Mouse (Mus musculus) lung, embryonic 14.5 days (tissue): ENCODE measurements at regions not wholly inside any gene's neighbourhood (a gene's known extent, or its start where the extent isn't known, plus 50 kb on each side); places are given as distances from the start of the nearest gene placed in this dataset.

Source experiments
- ATAC-seq: fragments of 200-750 bp; cut with Nextera tagmentation; 2 replicates; pipeline ENCODE4 v1.8.0; 2017; ENCODE audit warnings: mild to moderate bottlenecking, moderate TSS enrichment, moderate library complexity; ENCODE audit not compliant: insufficient read depth
- DNase-seq: peaks from one replicate; pipeline ENCODE4 v3.0.0-alpha.2; 2015
- H3K27ac ChIP-seq: fragments of 300-500 bp; sonication (generic); 2 replicates; pipeline ENCODE4 v1.5.1; 2014; ENCODE audit warnings: low read depth, mild to moderate bottlenecking, moderate library complexity
- H3K27me3 ChIP-seq: fragments of 300-500 bp; sonication (generic); 2 replicates; pipeline ENCODE4 v1.6.1; 2014; ENCODE audit warnings: low read length, control low read depth; ENCODE audit not compliant: insufficient read depth
- H3K36me3 ChIP-seq: fragments of 300-500 bp; sonication (generic); 2 replicates; pipeline ENCODE4 v1.6.1; 2014; ENCODE audit warnings: control low read depth; ENCODE audit not compliant: insufficient read depth
- H3K4me1 ChIP-seq: fragments of 300-500 bp; sonication (generic); 2 replicates; pipeline ENCODE4 v1.6.1; 2014; ENCODE audit warnings: antibody characterized with exemption, control low read depth; ENCODE audit not compliant: insufficient read depth
- H3K4me2 ChIP-seq: fragments of 300-500 bp; sonication (generic); 2 replicates; pipeline ENCODE4 v1.6.1; 2014; ENCODE audit warnings: mild to moderate bottlenecking
- H3K4me3 ChIP-seq: fragments of 300-500 bp; sonication (generic); 2 replicates; pipeline ENCODE4 v1.5.1; 2014; ENCODE audit warnings: low read depth, low read length
- H3K9ac ChIP-seq: fragments of 300-500 bp; sonication (generic); 2 replicates; pipeline ENCODE4 v1.6.1; 2014
- H3K9me3 ChIP-seq: fragments of 300-500 bp; sonication (generic); 2 replicates; pipeline ENCODE4 v1.6.1; 2016; ENCODE audit warnings: low read depth, low read length, control low read depth
- CTCF ChIP-seq: IDR thresholded peaks from 2 replicates; pipeline ENCODE4 v1.5.1; 2016; ENCODE audit warnings: antibody characterized with exemption, low read depth
- WGBS: fragments of 180-500 bp; shearing (Covaris S2); extraction: QIAGEN DNeasy Blood & Tissue Kit; methylation state at CpG from one replicate; pipeline ENCODE4 v1.1.7; 2014; 5-methylcytosine and 5-hydroxymethylcytosine counted together

DNA sequence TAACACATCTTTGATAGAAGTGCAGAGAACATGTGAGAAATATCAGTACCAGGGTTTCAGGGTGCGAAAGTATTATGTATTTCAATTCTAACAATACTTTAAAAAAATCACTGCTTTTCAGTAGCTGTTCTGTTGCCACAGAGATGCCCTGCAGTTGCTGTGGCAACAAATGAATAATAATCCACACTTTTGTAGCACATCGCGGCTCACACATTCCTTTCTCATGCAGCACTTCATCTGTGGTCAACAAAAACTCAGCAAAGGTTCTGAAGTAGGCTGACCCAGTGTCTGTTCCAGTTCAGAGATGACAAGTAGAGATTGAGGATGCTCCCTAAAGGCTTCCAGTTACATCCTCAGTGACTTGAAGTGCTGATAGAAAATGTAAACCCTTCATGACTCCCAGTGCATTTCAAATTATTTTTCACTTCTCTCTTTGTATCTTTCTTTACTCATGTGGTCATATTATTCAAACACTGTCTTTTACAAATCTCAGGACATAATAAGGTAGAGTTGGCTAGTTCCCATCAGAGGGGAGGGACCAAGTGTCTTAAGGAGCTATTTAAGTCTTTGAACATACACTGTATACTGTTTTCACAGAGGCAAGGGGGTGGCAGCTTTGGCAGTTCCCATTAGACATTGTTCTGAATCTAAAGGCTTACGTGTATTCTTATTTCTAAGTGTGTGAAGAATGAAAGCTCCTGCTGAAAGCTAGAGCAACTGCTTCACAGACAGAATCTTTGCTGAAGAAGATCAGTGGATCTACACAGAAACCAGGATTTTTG lies 460.6 kb upstream of the Slit2 start:
- Histone ChIP-seq H3K4me1 (no peaks in the 10 kb centered on the region), H3K27ac (no peak overlapping the region), H3K4me2 (no peak overlapping the region), H3K9me3 (no peaks in the 10 kb centered on the region; the same call in 1 of the 2 replicates), H3K4me3 (no peak overlapping the region), H3K9ac (no peak overlapping the region), H3K36me3 (no peaks in the 10 kb centered on the region), H3K27me3 (no peaks in the 10 kb centered on the region)
- DNase-seq, result peak; percentile 32
- no peak for TF ChIP-seq CTCF
- WGBS, result 51% methylated on average over 4 of the region's 4 CpGs
- no peak for ATAC-seq

DNA sequence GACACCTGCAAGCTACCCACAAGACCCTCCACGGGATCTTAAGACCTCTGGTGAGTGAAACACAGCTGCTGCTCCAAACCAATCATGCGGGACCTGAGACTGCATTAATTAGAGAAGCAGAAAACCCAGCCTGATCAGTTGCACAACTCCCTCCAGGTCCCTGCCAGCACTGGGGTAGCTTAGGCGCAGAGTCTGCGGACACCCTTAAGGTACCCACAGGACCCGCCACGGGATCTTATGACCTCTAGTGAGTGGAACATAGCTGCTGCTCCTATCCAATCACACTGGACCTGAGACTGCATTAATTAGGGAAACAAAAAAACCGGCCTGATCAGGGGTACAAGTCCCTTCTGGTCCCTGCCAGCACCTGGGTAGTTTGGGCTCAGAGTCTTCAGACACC lies 454.3 kb upstream of the Slit2 start:
- ATAC-seq, result no peak
- Histone ChIP-seq H3K4me2 (no peak overlapping the region), H3K4me3 (no peak overlapping the region), H3K4me1 (no peaks in the 10 kb centered on the region), H3K36me3 (no peaks in the 10 kb centered on the region), H3K27ac (no peak overlapping the region), H3K27me3 (no peaks in the 10 kb centered on the region), H3K9ac (no peak overlapping the region), H3K9me3 (no peaks in the 10 kb centered on the region)
- TF ChIP-seq CTCF, result no peak
- no peak for DNase-seq
- 95% methylated on average over 7 of the region's 7 CpGs for WGBS

DNA sequence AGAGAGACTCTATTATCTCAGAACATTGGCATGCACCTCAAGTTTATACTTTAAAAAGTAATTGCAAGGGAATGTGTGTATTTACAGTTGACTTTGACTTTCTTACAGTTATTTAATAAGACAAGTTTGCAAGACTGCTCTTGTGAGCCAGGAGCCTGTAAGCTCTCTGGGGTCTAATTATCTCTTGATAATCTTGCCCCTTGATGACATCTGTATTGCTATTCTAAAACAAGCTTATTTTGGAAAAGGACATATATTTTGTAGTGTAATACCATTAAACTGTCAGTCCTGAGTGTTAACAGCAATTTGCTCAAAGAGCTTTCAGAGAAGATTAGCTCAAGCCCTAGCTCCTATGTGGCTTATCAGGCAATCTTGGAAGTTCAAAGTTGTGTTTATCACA lies 445.4 kb upstream of the Slit2 start:
- Histone ChIP-seq H3K27ac (no peak overlapping the region), H3K36me3 (no peaks in the 10 kb centered on the region), H3K4me1 (no peaks in the 10 kb centered on the region), H3K4me2 (no peak overlapping the region), H3K9me3 (no peaks in the 10 kb centered on the region), H3K27me3 (no peaks in the 10 kb centered on the region), H3K9ac (no peak overlapping the region), H3K4me3 (no peak overlapping the region)
- TF ChIP-seq CTCF, result no peak
- no peak for ATAC-seq
- DNase-seq, result peak; percentile 61

DNA sequence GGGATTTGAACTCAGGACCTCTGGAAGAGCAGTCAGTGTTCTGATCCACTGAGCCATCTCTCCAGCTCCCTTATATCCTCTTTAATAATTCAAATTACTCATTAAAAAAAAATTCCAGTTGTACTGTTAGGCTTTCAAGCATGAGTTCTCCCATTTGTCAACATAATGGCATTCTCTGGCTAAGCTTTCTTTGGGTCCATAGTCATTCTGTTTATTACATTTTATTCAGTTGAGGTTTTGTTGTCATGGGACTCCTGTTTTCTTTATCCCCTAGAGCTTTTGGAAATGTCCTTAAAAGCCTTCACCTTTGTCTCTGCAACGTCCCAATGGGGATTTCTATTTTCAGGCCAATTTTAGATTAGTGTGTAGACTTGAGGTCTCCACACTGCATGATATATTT lies 440.7 kb upstream of the Slit2 start:
- Histone ChIP-seq H3K4me1 (no peaks in the 10 kb centered on the region), H3K36me3 (no peaks in the 10 kb centered on the region), H3K9me3 (no peaks in the 10 kb centered on the region), H3K9ac (no peak overlapping the region), H3K27me3 (no peaks in the 10 kb centered on the region), H3K4me2 (no peak overlapping the region), H3K27ac (no peak overlapping the region), H3K4me3 (no peak overlapping the region)
- no peak for TF ChIP-seq CTCF
- DNase-seq (no peak), ATAC-seq (no peak)
- WGBS, result 65% methylated on average over 1 of the region's 1 CpGs

DNA sequence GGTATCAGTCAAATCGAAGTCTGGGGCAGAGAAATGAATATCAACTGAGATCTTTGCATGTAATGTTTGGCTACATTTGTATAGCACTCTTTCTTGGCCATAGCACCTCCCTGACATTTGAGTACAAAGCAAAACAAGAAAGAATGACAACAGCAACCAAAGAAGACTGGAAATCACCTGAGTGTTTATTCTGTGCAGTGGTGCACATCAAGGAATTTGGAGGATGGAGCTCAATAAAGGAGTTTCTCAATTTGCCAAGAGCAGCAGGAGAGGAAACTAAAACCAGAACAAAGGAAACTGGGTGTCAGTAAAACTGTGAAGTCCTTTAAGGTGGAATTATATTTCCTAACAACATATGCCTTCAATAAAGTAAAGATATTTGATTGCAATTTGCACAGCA lies 426.2 kb upstream of the Slit2 start:
- H3K9me3 ChIP-seq, result no peaks in the 10 kb centered on the region
- no peaks in the 10 kb centered on the region for H3K4me1 ChIP-seq
- no peaks in the 10 kb centered on the region for H3K27me3 ChIP-seq
- no peak overlapping the region for H3K4me2 ChIP-seq
- no peaks in the 10 kb centered on the region for H3K36me3 ChIP-seq
- no peak overlapping the region for H3K9ac ChIP-seq
- no peak overlapping the region for H3K27ac ChIP-seq
- ATAC-seq (no peak), DNase-seq (no peak)
- H3K4me3 ChIP-seq, result no peak overlapping the region
- no peak for TF ChIP-seq CTCF
- 66% methylated on average over 1 of the region's 1 CpGs for WGBS

DNA sequence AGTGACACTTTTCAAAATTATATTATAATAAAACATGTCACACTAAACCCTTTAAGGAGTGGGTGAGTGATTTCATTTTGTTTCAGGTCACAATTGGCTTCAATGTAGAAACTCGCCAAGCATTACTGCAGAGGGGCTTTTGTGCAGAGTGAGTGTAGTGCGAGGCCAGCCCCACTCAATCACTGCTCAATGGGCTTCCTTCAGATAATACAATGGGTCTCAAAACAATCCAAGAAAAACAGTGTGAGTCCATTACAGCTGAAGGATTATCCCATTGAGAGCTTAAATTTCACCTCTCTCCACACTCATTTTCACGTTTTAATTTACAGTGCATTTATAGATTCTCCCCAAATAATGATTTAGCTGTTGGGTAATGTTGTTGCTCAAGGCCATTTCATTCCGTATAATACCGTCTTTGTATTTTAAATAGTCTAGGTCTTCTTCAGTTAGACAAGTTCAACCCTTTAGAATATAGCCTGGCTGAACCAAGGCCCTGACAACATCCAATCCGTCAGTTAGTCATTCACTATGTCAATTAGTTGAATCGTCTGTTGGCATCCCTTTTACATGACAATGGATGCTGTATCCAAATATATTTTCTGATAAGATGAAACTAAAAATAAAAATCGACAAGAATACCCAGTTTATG lies 425.7 kb upstream of the Slit2 start:
- no peaks in the 10 kb centered on the region for H3K9me3 ChIP-seq
- H3K36me3 ChIP-seq, result no peaks in the 10 kb centered on the region
- no peak overlapping the region for H3K4me2 ChIP-seq
- no peak overlapping the region for H3K27ac ChIP-seq
- H3K4me3 ChIP-seq, result no peak overlapping the region
- TF ChIP-seq CTCF, result no peak
- H3K27me3 ChIP-seq, result no peaks in the 10 kb centered on the region
- no peak overlapping the region for H3K9ac ChIP-seq
- no peaks in the 10 kb centered on the region for H3K4me1 ChIP-seq
- no peak for DNase-seq
- 72% methylated on average over 8 of the region's 8 CpGs for WGBS
- ATAC-seq, result no peak
